23 mouse cellular contexts compared by ENCODE assay signal in genomic region chr8:84076412-84076811, GRCm38 (mm10). TPM values are rescaled to one million over a fixed set of nuclear protein-coding genes. Genes with fewer than 3 reads are reported as not detected.
"Had no signal": no experiment of that assay in that cellular context is flagged by ENCODE, and none has a peak within 500 bp of the region (broad histone marks: within the 10 kb centered on the region; RNA-seq: fewer than 3 reads in every experiment).

No protein-coding gene starts in this region.

- H3K9ac ChIP-seq: kidney, embryonic 15.5 days; liver, embryonic 13.5 days; midbrain, embryonic 13.5 days had no signal

- ATAC-seq: midbrain, embryonic 13.5 days had no signal

- H3K9me3 ChIP-seq: kidney, embryonic 15.5 days; liver, embryonic 13.5 days; midbrain, embryonic 10.5 days; midbrain, embryonic 13.5 days had no signal

- DNase-seq: kidney, adult 11 months; kidney, adult 8-10 months; left cerebral cortex, postnatal 4 days; liver, embryonic 13.5 days; lung, adult 2 months; lung, postnatal 14 days; lung, postnatal 4 days; thymus, adult 2 months; thymus, postnatal 14 days; thymus, postnatal 4 days had no signal

- H3K4me2 ChIP-seq: kidney, embryonic 15.5 days; liver, embryonic 13.5 days; midbrain, embryonic 13.5 days had no signal

- H3K4me3 ChIP-seq: kidney, embryonic 15.5 days; liver, embryonic 13.5 days; midbrain, embryonic 10.5 days; midbrain, embryonic 13.5 days had no signal

- H3K27me3 ChIP-seq: kidney, embryonic 15.5 days; liver, embryonic 13.5 days; midbrain, embryonic 13.5 days had no signal

- H3K27ac ChIP-seq: kidney, embryonic 15.5 days; liver, embryonic 13.5 days; midbrain, embryonic 10.5 days; midbrain, embryonic 13.5 days had no signal

RNA-seq across cellular contexts. Expression of gene Gm10643, which starts 11.5 kb away (rescaled TPM):
- polyA plus RNA-seq: liver, adult 2 months had no signal

RNA-seq across cellular contexts. Expression of gene Rln3, which starts 31.6 kb away (rescaled TPM):
- total RNA-seq: layer of hippocampus, adult 8-10 months; layer of hippocampus, postnatal 10 days; left cerebral cortex, adult 8-10 months; left cerebral cortex, postnatal 14 days; left cerebral cortex, postnatal 4 days; liver, adult 2 months; megakaryocyte, adult 5-6 weeks had no signal
- polyA plus RNA-seq: kidney, embryonic 15.5 days; limb, embryonic 14.5 days; liver, adult 2 months; liver, embryonic 13.5 days; liver, embryonic 16.5 days; lung, embryonic 16.5 days; midbrain, embryonic 13.5 days; neural tube, embryonic 11.5 days had no signal
